Mouse (Mus musculus): ENCODE measurements around the gene 2900026A02Rik.
A peak's percentile ranks its signal among the peaks of the same experiment; 100 is the strongest.

2900026A02Rik gene

GRCm38 (mm10) chr5:113092406-113092805 lies 128.6 kb downstream of the 2900026A02Rik start:
- no peak for DNase-seq (ENCODE audit: low spot score)

GRCm38 (mm10) chr5:113091162-113091561 lies 129.9 kb downstream of the 2900026A02Rik start:
- DNase-seq (ENCODE audit: low spot score), result no peak

- no peak for DNase-seq (ENCODE audit: low spot score)
Measured at GRCm38 (mm10) chr5:113090750-113091149, 130.3 kb downstream of the 2900026A02Rik start.

- DNase-seq (ENCODE audit: low spot score), result no peak
Measured at GRCm38 (mm10) chr5:113090077-113090690, 130.9 kb downstream of the 2900026A02Rik start.

GRCm38 (mm10) chr5:113087465-113087864 lies 133.6 kb downstream of the 2900026A02Rik start:
- DNase-seq (ENCODE audit: low spot score), result no peak

- no peak for DNase-seq (ENCODE audit: low spot score)
Measured at GRCm38 (mm10) chr5:113086990-113087389, 134.0 kb downstream of the 2900026A02Rik start.

- DNase-seq (ENCODE audit: low spot score), result no peak
Measured at GRCm38 (mm10) chr5:113086439-113086838, 134.6 kb downstream of the 2900026A02Rik start.

GRCm38 (mm10) chr5:113085931-113086330 lies 135.1 kb downstream of the 2900026A02Rik start:
- DNase-seq (ENCODE audit: low spot score), result no peak

- DNase-seq (ENCODE audit: low spot score), result no peak
Measured at GRCm38 (mm10) chr5:113084309-113084708, 136.7 kb downstream of the 2900026A02Rik start.

- DNase-seq (ENCODE audit: low spot score), result no peak
Measured at GRCm38 (mm10) chr5:113082356-113083168, 138.5 kb downstream of the 2900026A02Rik start.

- peak; percentile 57 for DNase-seq (ENCODE audit: low spot score)
Measured at GRCm38 (mm10) chr5:113081439-113081838, 139.6 kb downstream of the 2900026A02Rik start, which contains the start of gene Crybb3. TSS of gene Crybb3 (minus strand) at chr5:113081584.

- no peak for DNase-seq (ENCODE audit: low spot score)
Measured at GRCm38 (mm10) chr5:113081020-113081419, 140.0 kb downstream of the 2900026A02Rik start.

GRCm38 (mm10) chr5:113079783-113080182 lies 141.3 kb downstream of the 2900026A02Rik start:
- DNase-seq (ENCODE audit: low spot score), result no peak

GRCm38 (mm10) chr5:113078686-113079085 lies 142.3 kb downstream of the 2900026A02Rik start:
- DNase-seq (ENCODE audit: low spot score), result no peak

- no peak for DNase-seq (ENCODE audit: low spot score)
Measured at GRCm38 (mm10) chr5:113070017-113070416, 151.0 kb downstream of the 2900026A02Rik start, which contains the start of gene Crybb2. TSS of gene Crybb2 (minus strand) at chr5:113070117.

- DNase-seq (ENCODE audit: low spot score), result peak; percentile 55
Measured at GRCm38 (mm10) chr5:113054308-113054707, 166.7 kb downstream of the 2900026A02Rik start.

- no peak for DNase-seq (ENCODE audit: low spot score)
Measured at GRCm38 (mm10) chr5:113050581-113051185, 170.4 kb downstream of the 2900026A02Rik start.

GRCm38 (mm10) chr5:113049876-113050275 lies 171.2 kb downstream of the 2900026A02Rik start:
- no peak for DNase-seq (ENCODE audit: low spot score)

- DNase-seq (ENCODE audit: low spot score), result no peak
Measured at GRCm38 (mm10) chr5:113045511-113046273, 175.3 kb downstream of the 2900026A02Rik start.

GRCm38 (mm10) chr5:113043531-113043930 lies 177.5 kb downstream of the 2900026A02Rik start:
- no peak for DNase-seq (ENCODE audit: low spot score)

GRCm38 (mm10) chr5:113041567-113042071 lies 179.4 kb downstream of the 2900026A02Rik start:
- DNase-seq (ENCODE audit: low spot score), result no peak

- DNase-seq (ENCODE audit: low spot score), result no peak
Measured at GRCm38 (mm10) chr5:113040776-113041175, 180.3 kb downstream of the 2900026A02Rik start.
